Mouse (Mus musculus): ENCODE data around the gene Gm14819. TPM values are rescaled to one million over a fixed set of nuclear protein-coding genes. Genes with fewer than 3 reads are reported as not detected.
"Not testable (repeated sequence)": the region's sequence is repeated elsewhere in the genome, so short reads cannot be mapped to it uniquely, and the experiment has no call there.

Gm14819 gene
- polyA plus RNA-seq (2011; ENCODE audit: insufficient read length, low read depth, missing spikeins) = not detected in 2 replicates

DNA sequence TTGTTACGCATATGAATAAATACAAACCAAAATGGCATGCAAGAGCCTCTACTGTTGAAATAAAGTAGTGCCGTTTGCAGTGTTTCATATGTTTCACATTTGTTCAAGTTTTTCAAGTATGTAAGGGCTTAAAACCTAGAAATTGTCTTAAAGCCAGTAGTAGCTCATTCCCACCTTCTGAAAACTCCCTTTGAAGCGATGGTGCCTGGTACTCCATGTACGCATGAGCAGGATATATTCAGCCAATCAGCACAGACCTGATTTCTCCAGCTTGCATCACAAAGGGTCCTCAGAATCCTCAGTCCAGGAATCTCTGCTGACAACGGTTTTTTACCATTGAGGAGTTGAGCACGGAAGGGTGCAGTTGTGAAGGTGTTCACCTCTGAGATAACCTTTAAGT, at the start of gene Gm14819:
Gene Gm14819 (plus strand): TSS at position 301 of the 400 bp plus-strand sequence.
- not testable (repeated sequence) for H3K27ac ChIP-seq (ENCODE audit: insufficient read depth, low read length); H3K4me3 ChIP-seq (ENCODE audit: insufficient read depth, low read length); H3K4me1 ChIP-seq (ENCODE audit: control insufficient read depth, insufficient read depth, low read length)

Measured in embryonic fibroblast, embryonic 13.5 days (primary cell).